Mouse (Mus musculus) midbrain, embryonic 14.5 days (tissue): ENCODE data around the gene Wwp2. TPM values are rescaled to one million over a fixed set of nuclear protein-coding genes. Genes with fewer than 3 reads are reported as not detected.

Experiments
- ATAC-seq: fragments of 200-750 bp; cut with Nextera tagmentation; 2 replicates; pipeline ENCODE4 v1.8.0; 2017; ENCODE audit warnings: moderate number of reproducible peaks, moderate library complexity; ENCODE audit not compliant: low FRiP score, low TSS enrichment
- DNase-seq: peaks from one replicate; pipeline ENCODE4 v3.0.0-alpha.2; 2015
- H3K27ac ChIP-seq: fragments of 300-500 bp; sonication (generic); replicated peaks from 2 replicates; pipeline ENCODE4 v1.5.1; 2014; ENCODE audit warnings: mild to moderate bottlenecking, low read depth, low read length, moderate library complexity
- H3K27me3 ChIP-seq: fragments of 300-500 bp; sonication (generic); 2 replicates; pipeline ENCODE4 v1.6.1; 2014; ENCODE audit warnings: low read length, control low read depth, mixed read lengths; ENCODE audit not compliant: control insufficient read depth, insufficient read depth
- H3K36me3 ChIP-seq: fragments of 300-500 bp; sonication (generic); 2 replicates; pipeline ENCODE4 v1.6.1; 2014; ENCODE audit warnings: low read length, control low read depth; ENCODE audit not compliant: control insufficient read depth, insufficient read depth
- H3K4me1 ChIP-seq: fragments of 300-500 bp; sonication (generic); 2 replicates; pipeline ENCODE4 v1.6.1; 2014; ENCODE audit warnings: mild to moderate bottlenecking, antibody characterized with exemption, low read length, control low read depth; ENCODE audit not compliant: control insufficient read depth, insufficient read depth
- H3K4me2 ChIP-seq: fragments of 300-500 bp; sonication (generic); 2 replicates; pipeline ENCODE4 v1.6.1; 2014; ENCODE audit warnings: mild to moderate bottlenecking, low read length, moderate library complexity
- H3K4me3 ChIP-seq: fragments of 300-500 bp; sonication (generic); replicated peaks from 2 replicates; pipeline ENCODE4 v1.5.1; 2014; ENCODE audit warnings: low read depth, low read length
- H3K9ac ChIP-seq: fragments of 300-500 bp; sonication (generic); replicated peaks from 2 replicates; pipeline ENCODE4 v1.6.1; 2014; ENCODE audit warnings: mild to moderate bottlenecking, low read length, moderate library complexity
- H3K9me3 ChIP-seq: fragments of 300-500 bp; sonication (generic); 2 replicates; pipeline ENCODE4 v1.6.1; 2016; ENCODE audit warnings: low read length, control low read depth, mixed read lengths; ENCODE audit not compliant: control insufficient read depth
- WGBS: fragments of 180-500 bp; shearing (Covaris S2); extraction: QIAGEN DNeasy Blood & Tissue Kit; methylation state at CpG from one replicate; pipeline ENCODE4 v1.1.7; 2014; 5-methylcytosine and 5-hydroxymethylcytosine counted together
- microRNA counts: library from miRNA; unstranded; fragments of <30 nt; microRNA quantifications from one replicate; lab custom pipeline; 2016
- microRNA-seq: library from miRNA; unstranded; fragments of <30 nt; microRNA quantifications from one replicate; pipeline ENCODE4, GENCODE M21; 2016
- polyA plus RNA-seq: library from polyadenylated mRNA; unstranded; fragments of >200 nt; fragmentation: Nextera tagmentation; extraction: Ambion mirVana; gene quantifications from 2 replicates; pipeline ENCODE4 v1.2.1, GENCODE M21; 2014

The Wwp2 gene
- polyA plus RNA-seq, 1 experiment from 2014 or later: 50.5 TPM

DNA sequence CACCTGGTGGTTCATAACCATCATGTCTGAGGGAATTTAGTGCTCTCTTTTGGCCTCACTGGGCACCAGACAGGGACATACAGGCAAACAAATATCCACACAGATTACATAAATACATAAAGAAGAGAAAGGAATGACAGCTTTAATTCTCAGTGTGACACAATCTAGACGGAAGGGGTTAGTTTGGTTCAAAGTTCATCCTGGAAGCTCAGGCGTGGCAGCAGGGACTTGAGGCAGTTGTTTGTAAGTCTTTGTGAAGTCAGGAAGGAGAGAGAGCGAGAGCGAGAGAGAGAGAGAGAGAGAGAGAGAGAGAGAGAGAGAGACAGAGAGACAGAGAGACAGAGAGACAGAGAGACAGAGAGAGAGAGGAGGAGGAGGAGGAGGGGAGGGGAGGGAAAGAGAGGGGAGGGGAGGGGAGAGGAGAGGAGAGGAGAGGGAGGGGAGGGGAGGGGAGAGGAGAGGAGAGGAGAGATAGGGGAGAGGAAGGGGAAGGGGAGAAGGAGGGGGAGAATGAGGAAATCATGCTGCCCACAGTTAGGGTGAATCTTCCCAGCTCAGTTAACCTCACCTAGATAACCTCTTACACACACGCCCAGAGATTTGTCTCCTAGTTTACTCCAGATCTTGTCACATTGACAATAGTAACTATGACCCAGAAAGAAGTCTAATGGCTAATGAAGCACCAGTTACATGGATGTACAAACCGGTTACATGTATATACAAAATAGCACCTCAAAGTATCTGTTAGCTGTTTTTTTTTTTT lies 158.0 kb downstream of the Wwp2 start:
- no peaks in the 10 kb centered on the region for H3K27me3 ChIP-seq
- no peak overlapping the region for H3K9ac ChIP-seq
- ATAC-seq (no peak), DNase-seq (no peak)
- H3K36me3 ChIP-seq: no peaks in the 10 kb centered on the region
- H3K27ac ChIP-seq: no peak overlapping the region
- no peaks in the 10 kb centered on the region for H3K9me3 ChIP-seq
- no peak overlapping the region for H3K4me2 ChIP-seq
- no peaks in the 10 kb centered on the region for H3K4me1 ChIP-seq
- no peak overlapping the region for H3K4me3 ChIP-seq
- 73% methylated on average over 6 of the region's 6 CpGs for WGBS

DNA sequence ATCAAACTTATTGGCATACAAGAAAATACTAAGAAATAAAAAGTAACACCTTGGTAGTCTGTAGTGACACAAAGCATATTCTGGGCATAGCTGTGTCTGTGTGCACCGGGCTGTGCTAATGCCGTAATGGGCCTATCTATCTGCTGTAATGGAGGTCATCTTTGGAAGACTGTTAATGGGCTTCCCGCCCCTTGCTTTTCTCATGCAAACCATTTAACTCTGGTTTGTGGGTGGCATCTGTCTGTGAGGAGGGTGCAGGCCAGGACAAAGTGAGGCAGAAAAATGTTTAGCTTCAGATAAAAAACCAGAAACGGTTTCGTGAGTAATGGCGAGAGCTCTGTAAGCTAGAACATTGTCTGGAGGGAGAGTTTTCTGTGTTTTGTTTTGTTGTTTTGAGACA lies 158.7 kb downstream of the Wwp2 start:
- H3K4me1 ChIP-seq: no peaks in the 10 kb centered on the region
- H3K4me3 ChIP-seq: no peak overlapping the region
- no peaks in the 10 kb centered on the region for H3K36me3 ChIP-seq
- H3K4me2 ChIP-seq: no peak overlapping the region
- no peak overlapping the region for H3K27ac ChIP-seq
- 80% methylated on average over 6 of the region's 6 CpGs for WGBS
- no peak for ATAC-seq
- H3K9ac ChIP-seq: no peak overlapping the region
- no peak for DNase-seq
- no peaks in the 10 kb centered on the region for H3K9me3 ChIP-seq
- no peaks in the 10 kb centered on the region for H3K27me3 ChIP-seq

DNA sequence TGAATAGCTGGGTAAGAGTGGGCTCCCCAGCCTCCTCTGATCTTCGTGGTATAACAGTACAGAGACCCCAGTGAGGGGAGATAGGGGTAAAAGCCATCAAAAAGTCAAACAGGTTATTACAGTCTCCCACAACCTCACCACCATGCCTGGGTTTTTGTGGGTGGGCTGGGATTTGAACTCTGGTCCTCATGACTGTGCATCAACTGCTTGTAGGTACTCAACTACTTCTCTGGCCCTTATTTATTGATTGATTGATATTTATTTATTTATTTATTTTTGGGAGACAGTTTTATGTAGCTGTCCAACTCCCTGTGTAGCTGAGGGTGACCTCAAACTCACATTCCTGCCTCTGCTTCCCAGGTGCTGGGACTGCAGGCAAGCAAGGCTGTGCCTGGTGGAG lies 161.6 kb downstream of the Wwp2 start:
- H3K27me3 ChIP-seq: no peaks in the 10 kb centered on the region
- H3K4me1 ChIP-seq: no peaks in the 10 kb centered on the region
- ATAC-seq (no peak), DNase-seq (no peak)
- H3K9ac ChIP-seq: no peak overlapping the region
- H3K4me3 ChIP-seq: no peak overlapping the region
- H3K4me2 ChIP-seq: no peak overlapping the region
- no peaks in the 10 kb centered on the region for H3K36me3 ChIP-seq
- WGBS: 77% methylated on average over 1 of the region's 1 CpGs
- no peak overlapping the region for H3K27ac ChIP-seq
- no peaks in the 10 kb centered on the region for H3K9me3 ChIP-seq

DNA sequence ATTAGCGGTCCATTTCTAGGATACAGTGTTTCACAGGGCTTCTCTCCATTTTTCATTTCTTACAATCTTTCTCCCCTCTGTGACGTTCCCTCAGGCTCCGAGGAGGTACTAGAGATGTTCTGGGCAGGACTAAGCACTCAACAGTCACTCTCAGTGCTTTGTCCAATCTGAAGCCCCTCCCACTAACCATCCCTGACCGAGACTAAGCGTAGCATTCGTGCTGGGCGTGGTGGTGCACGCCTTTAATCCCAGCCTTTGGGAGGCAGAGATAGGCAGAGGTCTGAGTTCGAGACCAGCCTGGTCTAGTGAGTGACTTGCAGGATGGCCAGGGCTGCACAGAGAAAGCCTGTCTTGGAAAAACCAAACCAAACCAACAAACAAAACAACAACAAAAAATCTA lies 163.5 kb downstream of the Wwp2 start:
- H3K4me2 ChIP-seq: no peak overlapping the region
- no peak for ATAC-seq

DNA sequence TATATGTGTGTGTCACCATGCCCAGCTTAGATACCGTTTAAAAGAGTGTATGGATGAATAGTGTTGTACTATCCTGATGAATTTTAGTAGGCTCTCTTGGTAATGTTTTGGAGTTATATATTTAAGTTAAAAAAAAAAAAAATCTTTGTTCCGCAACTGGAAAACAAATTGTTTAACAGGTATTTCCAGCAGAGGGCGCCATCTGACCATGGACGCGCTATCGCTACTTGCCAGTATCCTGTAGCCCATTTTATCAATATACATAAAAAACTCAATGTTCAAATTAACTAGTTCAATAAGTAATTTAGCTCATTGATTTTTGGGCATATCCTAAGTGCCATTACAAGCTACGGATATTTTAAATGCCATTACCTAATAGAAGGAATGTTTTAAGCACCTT lies 166.9 kb downstream of the Wwp2 start:
- H3K36me3 ChIP-seq: no peaks in the 10 kb centered on the region
- no peak overlapping the region for H3K27ac ChIP-seq
- H3K27me3 ChIP-seq: no peaks in the 10 kb centered on the region
- 0 out of 2 replicates have a peak, but pooled peaks cover 10% of the 10 kb centered on the region for H3K4me1 ChIP-seq
- H3K4me2 ChIP-seq: no peak overlapping the region
- DNase-seq: peak; percentile 95
- no peaks in the 10 kb centered on the region for H3K9me3 ChIP-seq
- H3K4me3 ChIP-seq: no peak overlapping the region
- WGBS: 4% methylated on average over 7 of the region's 7 CpGs
- ATAC-seq: no peak
- H3K9ac ChIP-seq: no peak overlapping the region

More for the DNA sequence above, 163.5 kb downstream of the Wwp2 start:
- Histone ChIP-seq H3K27me3 (no peaks in the 10 kb centered on the region), H3K36me3 (no peaks in the 10 kb centered on the region), H3K4me1 (0 out of 2 replicates have a peak, but pooled peaks cover 10% of the 10 kb centered on the region), H3K27ac (no peak overlapping the region), H3K9me3 (no peaks in the 10 kb centered on the region), H3K9ac (no peak overlapping the region), H3K4me3 (no peak overlapping the region)
- DNase-seq: no peak
- 88% methylated on average over 9 of the region's 9 CpGs for WGBS

MicroRNAs within 50 kb of the gene (microRNA counts, 519-probe panel; counts per million panel counts)
- 5,526 counts per million, percentile 62 among the panel's probes with 10 or more counts for microRNA mmu-miR-140 (lab: Ali Mortazavi, UCI)

Small RNA genes lying within 50 kb of the gene (microRNA-seq; reads per million reads assigned to microRNA genes)
- gene Mir140: 5,435 reads per million, percentile 92 among the genes with 10 or more reads in this experiment

Other genes with a start within 250 kb of the Wwp2 start
- 9.8 and 11.2 TPM in 2 replicates for gene Nfat5, start 142.9 kb upstream of the Wwp2 start, polyA plus RNA-seq
- gene Nqo1, start 33.2 kb upstream of the Wwp2 start, polyA plus RNA-seq: 3.2 and 4.6 TPM in 2 replicates
- gene Nob1, start 11.3 kb upstream of the Wwp2 start, polyA plus RNA-seq: 52.0 and 60.3 TPM in 2 replicates
- 233 and 237 TPM in 2 replicates for gene Psmd7, start 152.1 kb downstream of the Wwp2 start, polyA plus RNA-seq